Mouse (Mus musculus) large intestine, adult 2 months (tissue): ENCODE measurements around the gene Tchh. TPM values are rescaled to one million over a fixed set of nuclear protein-coding genes. Genes with fewer than 3 reads are reported as not detected.
"Not testable (repeated sequence)": the region's sequence is repeated elsewhere in the genome, so short reads cannot be mapped to it uniquely, and the experiment has no call there.

Experiments
- DNase-seq: peaks from one replicate; pipeline ENCODE4 v3.0.0-alpha.2; 2012; ENCODE audit warnings: low read depth, low spot score
- WGBS: fragments of 180-500 bp; shearing (Covaris S2); methylation state at CpG from one replicate; pipeline ENCODE4 v1.1.7; 2018; 5-methylcytosine and 5-hydroxymethylcytosine counted together
- polyA plus RNA-seq: library from polyadenylated mRNA; depleted of rRNA; stranded (reverse); fragments of >200 nt; gene quantifications from 2 replicates; pipeline ENCODE4 v1.2.3, GENCODE M21; 2012; rRNA removed

Gene Tchh
- polyA plus RNA-seq, 1 experiment = 0.05 TPM

GRCm38 (mm10) chr3:93488541-93488940 is 46.4 kb downstream of the Tchh start:
- DNase-seq = no peak
- 83% methylated on average over 2 of the region's 2 CpGs for WGBS

- DNase-seq = no peak
- WGBS = 74% methylated on average over 3 of the region's 3 CpGs
These were observed 50.0 kb downstream of the Tchh start for GRCm38 (mm10) chr3:93492176-93492575.

- 3% methylated on average over 4 of the region's 4 CpGs for WGBS
- DNase-seq = no peak
These were observed 51.9 kb downstream of the Tchh start for GRCm38 (mm10) chr3:93493992-93494391.

- WGBS = 29% methylated on average over 5 of the region's 5 CpGs
- DNase-seq = not testable (repeated sequence)
These were observed 52.6 kb downstream of the Tchh start for GRCm38 (mm10) chr3:93494774-93495173.

GRCm38 (mm10) chr3:93497131-93497530 is 55.0 kb downstream of the Tchh start:
- 25% methylated on average over 3 of the region's 3 CpGs for WGBS
- no peak for DNase-seq

Other genes starting within 250 kb of the Tchh start
- not detected in 2 replicates for gene Flg2, start 245.1 kb upstream of the Tchh start, polyA plus RNA-seq
- 0.05 TPM in 1 of 2 replicates, not detected in the other for gene Flg, start 168.8 kb upstream of the Tchh start, polyA plus RNA-seq
- not detected in 2 replicates for gene Hrnr, start 122.6 kb upstream of the Tchh start, polyA plus RNA-seq
- 0.04 TPM in 1 of 2 replicates, not detected in the other for gene Rptn, start 48.6 kb upstream of the Tchh start, polyA plus RNA-seq
- not detected in 2 replicates for gene Tchhl1, start 26.4 kb downstream of the Tchh start, polyA plus RNA-seq
- 187 and 233 TPM in 2 replicates for gene S100a11, start 78.2 kb downstream of the Tchh start, polyA plus RNA-seq
- 437 and 499 TPM in 2 replicates for gene S100a10, start 112.8 kb downstream of the Tchh start, polyA plus RNA-seq
- gene Tdpoz2, start 210.4 kb downstream of the Tchh start, polyA plus RNA-seq = not detected in 2 replicates
- not detected in 2 replicates for gene Tdpoz1, start 234.0 kb downstream of the Tchh start, polyA plus RNA-seq